ENCODE assay signal across 8 mouse cellular contexts in the genomic region with DNA sequence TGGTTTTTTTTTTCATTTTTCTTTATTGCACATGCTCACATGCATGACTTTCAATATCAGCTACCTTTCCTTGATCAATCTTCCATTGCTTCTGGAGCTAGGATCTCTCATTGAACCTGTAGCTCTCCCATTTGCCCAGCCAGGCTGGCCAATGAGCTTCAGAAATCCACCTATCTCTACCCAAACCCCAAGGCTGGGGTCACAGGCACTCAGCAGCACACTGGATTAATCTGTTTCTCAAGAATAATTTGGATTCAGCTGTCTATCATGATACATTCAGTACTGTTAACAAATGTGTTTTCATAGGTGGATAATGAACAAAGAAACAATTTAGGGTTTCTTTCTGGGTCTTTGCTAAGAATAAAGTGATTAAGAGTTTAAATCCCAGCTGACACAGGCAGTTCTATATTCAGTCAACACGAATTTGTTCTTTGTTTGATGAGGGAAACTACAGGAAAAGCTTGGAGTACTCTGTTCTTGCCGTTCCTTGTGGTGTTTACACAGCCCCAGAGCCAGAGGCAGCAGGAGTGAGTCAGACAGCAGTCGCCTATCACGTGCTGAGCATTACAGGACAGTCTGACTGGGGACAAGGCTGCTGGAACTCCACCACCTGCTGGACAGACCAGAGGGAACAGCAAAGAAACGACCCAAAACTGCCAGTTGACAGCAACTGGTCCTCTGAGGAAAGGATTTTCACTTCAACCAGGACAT.
DNase-seq lines count a peak whose midpoint lies in the region; ATAC-seq and TF ChIP-seq lines count a peak whose summit lies in the region.

No protein-coding gene starts in this region.

- peak; percentile 59 for TF ChIP-seq CTCF in liver, embryonic 14.5 days (IDR thresholded peaks at IDR 0.05; ENCODE audit: low read depth)

- no peak overlapping the region for H3K4me3 ChIP-seq in embryonic facial prominence, embryonic 15.5 days (replicated peaks)
- no peak overlapping the region for H3K4me3 ChIP-seq in heart, embryonic 11.5 days (ENCODE audit: low read depth, low read length)
- no peak overlapping the region for H3K4me3 ChIP-seq in kidney, embryonic 16.5 days (ENCODE audit: low read length)
- H3K4me3 ChIP-seq in liver, embryonic 14.5 days (ENCODE audit: insufficient read depth in 1 of 2, low read depth in 2 of 2, low read length in 2 of 2): no peak overlapping the region
- H3K4me3 ChIP-seq in neural tube, embryonic 13.5 days: no peak overlapping the region

- H3K4me1 ChIP-seq in embryonic facial prominence, embryonic 15.5 days: no peaks in the 10 kb centered on the region
- no peaks in the 10 kb centered on the region for H3K4me1 ChIP-seq in heart, embryonic 11.5 days (ENCODE audit: control insufficient read depth, insufficient read depth, low read length)
- 0 out of 2 replicates have a peak, but pooled peaks cover 3% of the 10 kb centered on the region for H3K4me1 ChIP-seq in kidney, embryonic 16.5 days (ENCODE audit: insufficient read depth, low read length)
- H3K4me1 ChIP-seq in liver, embryonic 14.5 days (replicated peaks; ENCODE audit: control insufficient read depth in 2 of 2, insufficient read depth in 2 of 2, low read length in 1 of 2): peaks cover 0 to 9% of the 10 kb centered on the region in 2 experiments; a peak in 2 of 4 replicates
- H3K4me1 ChIP-seq in neural tube, embryonic 13.5 days (replicated peaks): 0 out of 2 replicates have a peak, but pooled peaks cover 3% of the 10 kb centered on the region

- no peak for TF ChIP-seq EP300 in liver, embryonic 14.5 days (IDR thresholded peaks at IDR 0.05; ENCODE audit: low read depth)

- H3K27ac ChIP-seq in embryonic facial prominence, embryonic 15.5 days (replicated peaks): 0 out of 2 replicates have a peak overlapping the region, but pooled peaks have one; percentile 22
- H3K27ac ChIP-seq in heart, embryonic 11.5 days (ENCODE audit: low read depth, low read length): no peak overlapping the region
- peak overlapping the region; percentile 16; the same call in 1 of the 2 replicates for H3K27ac ChIP-seq in kidney, embryonic 16.5 days (ENCODE audit: low read length)
- no peak overlapping the region for H3K27ac ChIP-seq in liver, embryonic 14.5 days
- H3K27ac ChIP-seq in neural tube, embryonic 13.5 days (replicated peaks): no peak overlapping the region

- ATAC-seq in embryonic facial prominence, embryonic 15.5 days (ENCODE audit: insufficient number of reproducible peaks, low FRiP score, low TSS enrichment, low read depth): peak; percentile 82; the same call in 1 of the 2 replicates
- ATAC-seq in heart, embryonic 11.5 days (replicated peaks; ENCODE audit: insufficient number of reproducible peaks, low FRiP score, low TSS enrichment): peak; percentile 89
- peak; percentile 98 for ATAC-seq in kidney, embryonic 16.5 days (ENCODE audit: low FRiP score, low TSS enrichment)
- ATAC-seq in liver, embryonic 14.5 days (ENCODE audit: insufficient read depth): peak; percentile 88
- peak; percentile 71; the same call in 1 of the 2 replicates for ATAC-seq in neural tube, embryonic 13.5 days (ENCODE audit: low read depth)

- H3K4me2 ChIP-seq in embryonic facial prominence, embryonic 15.5 days (replicated peaks): no peak overlapping the region
- no peak overlapping the region for H3K4me2 ChIP-seq in heart, embryonic 11.5 days
- no peak overlapping the region for H3K4me2 ChIP-seq in kidney, embryonic 16.5 days (replicated peaks; ENCODE audit: low read depth, low read length)
- no peak overlapping the region for H3K4me2 ChIP-seq in liver, embryonic 14.5 days (ENCODE audit: low read depth)
- no peak overlapping the region for H3K4me2 ChIP-seq in neural tube, embryonic 13.5 days

- H3K36me3 ChIP-seq in embryonic facial prominence, embryonic 15.5 days: no peaks in the 10 kb centered on the region
- no peaks in the 10 kb centered on the region for H3K36me3 ChIP-seq in heart, embryonic 11.5 days (ENCODE audit: control insufficient read depth, insufficient read depth, low read length)
- no peaks in the 10 kb centered on the region for H3K36me3 ChIP-seq in kidney, embryonic 16.5 days (ENCODE audit: insufficient read depth, low read length)
- H3K36me3 ChIP-seq in liver, embryonic 14.5 days (replicated peaks; ENCODE audit: control insufficient read depth, insufficient read depth, low read depth): no peaks in the 10 kb centered on the region
- H3K36me3 ChIP-seq in neural tube, embryonic 13.5 days: no peaks in the 10 kb centered on the region

- WGBS in embryonic facial prominence, embryonic 15.5 days: 8% methylated on average over 5 of the region's 5 CpGs
- 7% methylated on average over 5 of the region's 5 CpGs for WGBS in heart, embryonic 11.5 days (ENCODE audit: insufficient replicate concordance)
- WGBS in kidney, embryonic 16.5 days: 7% methylated on average over 5 of the region's 5 CpGs
- 7% methylated on average over 5 of the region's 5 CpGs for WGBS in liver, embryonic 14.5 days (ENCODE audit: insufficient replicate concordance)
- 21% methylated on average over 5 of the region's 5 CpGs for WGBS in neural tube, embryonic 13.5 days

- H3K9me3 ChIP-seq in embryonic facial prominence, embryonic 15.5 days (replicated peaks): no peaks in the 10 kb centered on the region
- H3K9me3 ChIP-seq in heart, embryonic 11.5 days (replicated peaks; ENCODE audit: control insufficient read depth, low read length): no peaks in the 10 kb centered on the region
- no peaks in the 10 kb centered on the region for H3K9me3 ChIP-seq in kidney, embryonic 16.5 days (ENCODE audit: low read length)
- no peaks in the 10 kb centered on the region for H3K9me3 ChIP-seq in liver, embryonic 14.5 days (ENCODE audit: control insufficient read depth, low read length)
- no peaks in the 10 kb centered on the region for H3K9me3 ChIP-seq in neural tube, embryonic 13.5 days

- H3K27me3 ChIP-seq in embryonic facial prominence, embryonic 15.5 days: no peaks in the 10 kb centered on the region
- H3K27me3 ChIP-seq in heart, embryonic 11.5 days (ENCODE audit: control insufficient read depth, insufficient read depth, low read length): no peaks in the 10 kb centered on the region
- H3K27me3 ChIP-seq in kidney, embryonic 16.5 days (ENCODE audit: insufficient read depth, low read length): no peaks in the 10 kb centered on the region
- no peaks in the 10 kb centered on the region for H3K27me3 ChIP-seq in liver, embryonic 14.5 days (ENCODE audit: control insufficient read depth, insufficient read depth, low read length)
- no peaks in the 10 kb centered on the region for H3K27me3 ChIP-seq in neural tube, embryonic 13.5 days

- H3K9ac ChIP-seq in embryonic facial prominence, embryonic 15.5 days: no peak overlapping the region
- no peak overlapping the region for H3K9ac ChIP-seq in heart, embryonic 11.5 days (ENCODE audit: low read depth, low read length)
- no peak overlapping the region for H3K9ac ChIP-seq in kidney, embryonic 16.5 days (replicated peaks; ENCODE audit: low read length)
- no peak overlapping the region for H3K9ac ChIP-seq in liver, embryonic 14.5 days (replicated peaks)
- no peak overlapping the region for H3K9ac ChIP-seq in neural tube, embryonic 13.5 days

- peak; percentile 3 for DNase-seq in cerebellum, adult 11 months
- no peak for DNase-seq in cerebellum, adult 8-10 months
- DNase-seq in liver, embryonic 14.5 days (ENCODE audit: low read depth in 3 of 3, low spot score in 3 of 3): peak; percentile 19 to 41 (median 33)
- DNase-seq in spleen, postnatal 10 days (ENCODE audit: low spot score in 2 of 2): no peak

Comparison
In these comparisons a context has a peak if more than half of its experiments do, and no peak if none do; other contexts are left out.
1. DNase-seq: peak in cerebellum, adult 11 months (single experiment) and liver, embryonic 14.5 days (3 of 3); none in cerebellum, adult 8-10 months (single experiment) and spleen, postnatal 10 days (0 of 2).
2. H3K27ac ChIP-seq: peak in embryonic facial prominence, embryonic 15.5 days (single experiment) and kidney, embryonic 16.5 days (single experiment); none in heart, embryonic 11.5 days (single experiment), liver, embryonic 14.5 days (single experiment) and neural tube, embryonic 13.5 days (single experiment).
3. Peak in every context shown above with its lines, with median percentiles within 50 percentile points of each other: ATAC-seq.